Mouse (Mus musculus) hindbrain, embryonic 16.5 days (tissue): Measurements from ENCODE around the gene Pknox2. TPM values are rescaled to one million over a fixed set of nuclear protein-coding genes. Genes with fewer than 3 reads are reported as not detected.

Source experiments
- ATAC-seq: fragments of 200-750 bp; cut with Nextera tagmentation; 2 replicates; pipeline ENCODE4 v1.8.0; 2017; ENCODE audit warnings: moderate TSS enrichment, moderate library complexity
- H3K27ac ChIP-seq: fragments of 300-500 bp; sonication (generic); 2 replicates; pipeline ENCODE4 v1.5.1; 2014; ENCODE audit warnings: low read depth, mild to moderate bottlenecking, control low read depth, low read length, moderate library complexity
- H3K27me3 ChIP-seq: fragments of 300-500 bp; sonication (generic); replicated peaks from 2 replicates; pipeline ENCODE4 v1.6.1; 2014; ENCODE audit warnings: low read length; ENCODE audit not compliant: control insufficient read depth, insufficient read depth
- H3K36me3 ChIP-seq: fragments of 300-500 bp; sonication (generic); 2 replicates; pipeline ENCODE4 v1.6.1; 2014; ENCODE audit warnings: mild to moderate bottlenecking, low read length, moderate library complexity, mixed read lengths; ENCODE audit not compliant: control insufficient read depth, insufficient read depth
- H3K4me1 ChIP-seq: fragments of 300-500 bp; sonication (generic); 2 replicates; pipeline ENCODE4 v1.6.1; 2014; ENCODE audit warnings: low read depth, low read length; ENCODE audit not compliant: control insufficient read depth, insufficient read depth
- H3K4me2 ChIP-seq: fragments of 300-500 bp; sonication (generic); 2 replicates; pipeline ENCODE4 v1.6.1; 2014; ENCODE audit warnings: mild to moderate bottlenecking, low read length, control low read depth, moderate library complexity
- H3K4me3 ChIP-seq: fragments of 300-500 bp; sonication (generic); 2 replicates; pipeline ENCODE4 v1.5.1; 2014; ENCODE audit warnings: mild to moderate bottlenecking, low read length, control low read depth, moderate library complexity
- H3K9ac ChIP-seq: fragments of 300-500 bp; sonication (generic); 2 replicates; pipeline ENCODE4 v1.6.1; 2014; ENCODE audit warnings: low read depth, mild to moderate bottlenecking, control low read depth, low read length, moderate library complexity
- H3K9me3 ChIP-seq: fragments of 300-500 bp; sonication (generic); 2 replicates; pipeline ENCODE4 v1.6.1; 2014; ENCODE audit warnings: mild to moderate bottlenecking, low read length, moderate library complexity; ENCODE audit not compliant: control insufficient read depth
- WGBS: fragments of 180-500 bp; shearing (Covaris S2); extraction: QIAGEN DNeasy Blood & Tissue Kit; methylation state at CpG from one replicate; pipeline ENCODE4 v1.1.7; 2014; 5-methylcytosine and 5-hydroxymethylcytosine counted together
- polyA plus RNA-seq: library from polyadenylated mRNA; unstranded; fragments of >200 nt; fragmentation: Nextera tagmentation; extraction: Ambion mirVana; gene quantifications from 2 replicates; pipeline ENCODE4 v1.2.1, GENCODE M21; 2015

Gene Pknox2
- polyA plus RNA-seq, 1 experiment from 2014 or later = 32.2 TPM

- no peaks in the 10 kb centered on the region for H3K36me3 ChIP-seq
- peak; percentile 49 for ATAC-seq
- H3K4me2 ChIP-seq = no peak overlapping the region
- no peaks in the 10 kb centered on the region for H3K27me3 ChIP-seq
- peaks cover 24% of the 10 kb centered on the region for H3K4me1 ChIP-seq
- 37% methylated on average over 8 of the region's 8 CpGs for WGBS
- H3K4me3 ChIP-seq = no peak overlapping the region
- H3K27ac ChIP-seq = peak overlapping the region; percentile 59
- H3K9ac ChIP-seq = no peak overlapping the region
- H3K9me3 ChIP-seq = no peaks in the 10 kb centered on the region
Measured at GRCm38 (mm10) chr9:36938601-36939078, 208.6 kb downstream of the Pknox2 start.

GRCm38 (mm10) chr9:36933813-36934493, 213.3 kb downstream of the Pknox2 start:
- H3K9ac ChIP-seq = 0 out of 2 replicates have a peak overlapping the region, but pooled peaks have one; percentile 45
- 29% methylated on average over 16 of the region's 16 CpGs for WGBS

GRCm38 (mm10) chr9:36932950-36933812, 214.0 kb downstream of the Pknox2 start:
- peaks cover 3% of the 10 kb centered on the region; the same call in 1 of the 2 replicates for H3K36me3 ChIP-seq
- WGBS = 72% methylated on average over 12 of the region's 12 CpGs
- peaks cover 10% of the 10 kb centered on the region for H3K4me1 ChIP-seq
- H3K9me3 ChIP-seq = peaks cover 2% of the 10 kb centered on the region; the same call in 1 of the 2 replicates
- H3K4me3 ChIP-seq = no peak overlapping the region
- no peak overlapping the region for H3K9ac ChIP-seq
- no peak overlapping the region for H3K27ac ChIP-seq
- H3K4me2 ChIP-seq = no peak overlapping the region
- peak; percentile 25; the same call in 1 of the 2 replicates for ATAC-seq
- H3K27me3 ChIP-seq = no peaks in the 10 kb centered on the region

More at GRCm38 (mm10) chr9:36933813-36934493, 213.3 kb downstream of the Pknox2 start:
- 0 out of 2 replicates have a peak overlapping the region, but pooled peaks have one; percentile 9 for H3K27ac ChIP-seq
- H3K9me3 ChIP-seq = peaks cover 2% of the 10 kb centered on the region; the same call in 1 of the 2 replicates
- ATAC-seq = peak; percentile 79
- H3K27me3 ChIP-seq = no peaks in the 10 kb centered on the region
- H3K4me1 ChIP-seq = peaks cover 18% of the 10 kb centered on the region
- peak overlapping the region; percentile 41 for H3K4me2 ChIP-seq
- peaks cover 3% of the 10 kb centered on the region; the same call in 1 of the 2 replicates for H3K36me3 ChIP-seq
- H3K4me3 ChIP-seq = no peak overlapping the region

- no peaks in the 10 kb centered on the region for H3K27me3 ChIP-seq
- H3K9me3 ChIP-seq = peaks cover 2% of the 10 kb centered on the region; the same call in 1 of the 2 replicates
- H3K27ac ChIP-seq = no peak overlapping the region
- H3K4me1 ChIP-seq = peaks cover 7% of the 10 kb centered on the region
- H3K4me2 ChIP-seq = no peak overlapping the region
- H3K4me3 ChIP-seq = no peak overlapping the region
- WGBS = 87% methylated on average over 4 of the region's 4 CpGs
- no peak for ATAC-seq
- peaks cover 3% of the 10 kb centered on the region; the same call in 1 of the 2 replicates for H3K36me3 ChIP-seq
- H3K9ac ChIP-seq = no peak overlapping the region
Measured at GRCm38 (mm10) chr9:36931657-36932056, 215.6 kb downstream of the Pknox2 start.

GRCm38 (mm10) chr9:36923753-36924152, 223.5 kb downstream of the Pknox2 start:
- 83% methylated on average over 5 of the region's 5 CpGs for WGBS
- no peak overlapping the region for H3K4me2 ChIP-seq
- H3K4me1 ChIP-seq = peaks cover 8% of the 10 kb centered on the region
- H3K36me3 ChIP-seq = no peaks in the 10 kb centered on the region
- no peak overlapping the region for H3K4me3 ChIP-seq
- no peak for ATAC-seq
- H3K9ac ChIP-seq = no peak overlapping the region
- H3K27me3 ChIP-seq = no peaks in the 10 kb centered on the region
- H3K27ac ChIP-seq = no peak overlapping the region
- no peaks in the 10 kb centered on the region for H3K9me3 ChIP-seq

DNA sequence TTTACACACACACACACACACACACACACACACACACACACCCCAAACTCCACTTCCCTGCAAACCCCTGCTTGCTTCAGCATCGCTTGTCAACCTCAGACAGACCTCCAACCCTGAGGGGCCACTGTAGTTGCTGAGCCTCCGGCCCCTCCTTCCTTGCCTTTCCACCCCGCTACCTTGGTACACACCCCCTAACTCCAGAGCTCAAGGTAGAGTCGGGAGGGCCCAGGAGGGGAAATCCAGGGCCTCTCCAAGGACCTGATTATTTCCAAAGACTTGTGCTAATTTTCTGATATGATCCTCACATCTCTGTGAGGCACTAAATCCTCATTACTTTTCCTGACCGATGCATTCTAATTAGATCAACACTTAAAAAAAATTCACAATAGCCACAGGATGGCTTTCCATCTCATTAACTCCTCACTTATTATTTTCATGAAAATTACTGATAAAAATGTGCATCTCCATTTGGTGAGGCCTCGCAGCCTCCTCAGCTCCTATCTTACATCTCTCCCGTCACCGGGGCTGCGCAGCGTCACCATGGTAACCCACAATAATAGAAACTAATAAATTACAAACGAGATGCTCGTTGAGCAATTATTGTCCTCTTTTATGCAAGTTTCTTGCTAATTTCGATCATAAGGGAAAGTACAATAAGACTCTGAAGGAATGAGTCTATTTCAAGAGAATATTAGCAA, 225.3 kb downstream of the Pknox2 start:
- peak; percentile 75 for ATAC-seq
- Histone ChIP-seq H3K4me3 (no peak overlapping the region), H3K4me2 (no peak overlapping the region), H3K27me3 (no peaks in the 10 kb centered on the region), H3K9ac (no peak overlapping the region), H3K27ac (peak overlapping the region; percentile 10; the same call in 1 of the 2 replicates), H3K4me1 (peaks cover 9% of the 10 kb centered on the region), H3K36me3 (no peaks in the 10 kb centered on the region), H3K9me3 (no peaks in the 10 kb centered on the region)
- 32% methylated on average over 13 of the region's 13 CpGs for WGBS

GRCm38 (mm10) chr9:36919472-36919871, 227.7 kb downstream of the Pknox2 start:
- no peak overlapping the region for H3K4me2 ChIP-seq
- ATAC-seq = no peak
- peaks cover 14% of the 10 kb centered on the region for H3K4me1 ChIP-seq
- H3K27ac ChIP-seq = no peak overlapping the region
- no peaks in the 10 kb centered on the region for H3K9me3 ChIP-seq
- no peak overlapping the region for H3K4me3 ChIP-seq
- H3K27me3 ChIP-seq = no peaks in the 10 kb centered on the region
- no peak overlapping the region for H3K9ac ChIP-seq
- H3K36me3 ChIP-seq = no peaks in the 10 kb centered on the region
- WGBS = 37% methylated on average over 4 of the region's 4 CpGs

DNA sequence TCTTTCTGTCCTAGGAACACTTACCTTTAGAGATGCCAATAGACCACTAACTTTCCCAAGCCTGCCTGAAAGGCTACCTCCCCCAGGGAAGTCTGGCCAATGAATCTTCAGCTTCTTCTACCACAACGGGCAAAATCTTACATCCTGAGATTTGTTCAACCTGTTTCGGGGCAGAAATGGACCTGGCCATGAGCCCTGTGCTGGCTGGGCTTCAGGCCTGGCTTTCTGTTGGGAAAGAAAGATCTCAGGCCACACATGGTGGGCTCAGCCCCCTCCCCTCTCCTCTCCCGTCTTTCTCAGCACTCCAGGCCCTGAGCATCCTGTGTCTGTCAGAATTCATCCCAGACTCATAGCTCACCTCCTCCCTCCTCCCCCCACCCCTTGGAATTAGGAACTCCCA, 228.6 kb downstream of the Pknox2 start:
- Histone ChIP-seq H3K4me3 (no peak overlapping the region), H3K36me3 (no peaks in the 10 kb centered on the region), H3K9me3 (no peaks in the 10 kb centered on the region), H3K27ac (no peak overlapping the region), H3K27me3 (no peaks in the 10 kb centered on the region), H3K9ac (no peak overlapping the region), H3K4me2 (no peak overlapping the region), H3K4me1 (peaks cover 14% of the 10 kb centered on the region)
- WGBS = 57% methylated on average over 3 of the region's 3 CpGs
- ATAC-seq = no peak
